Mouse (Mus musculus) right cerebral cortex, adult 18-20 months (tissue): ENCODE data around the gene Nacc1.

Experiments
- DNase-seq: peaks from one replicate; pipeline ENCODE4 v3.0.0; 2022; ENCODE audit warnings: mixed read lengths

Nacc1 gene

DNA sequence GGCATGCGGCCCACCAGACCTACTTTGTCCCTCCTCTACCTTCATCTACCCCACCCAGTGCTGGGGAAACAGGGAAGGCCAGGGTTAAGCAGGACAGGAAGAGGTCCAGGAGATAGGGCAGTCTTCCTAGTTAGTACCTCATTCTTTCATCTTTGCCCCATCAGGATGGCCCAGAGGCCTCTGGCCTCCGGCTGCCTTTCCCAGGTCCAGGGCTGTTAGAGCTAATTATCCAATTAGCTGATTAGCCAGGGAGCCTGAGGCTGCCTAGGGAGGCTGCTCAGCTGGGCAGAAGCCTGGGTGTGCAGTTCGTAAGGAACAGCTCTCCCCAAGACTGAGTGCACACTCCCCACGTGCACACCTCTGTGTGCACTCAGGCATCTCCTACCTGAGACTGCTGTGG lies 25.7 kb upstream of the Nacc1 start:
- no peak for DNase-seq

DNA sequence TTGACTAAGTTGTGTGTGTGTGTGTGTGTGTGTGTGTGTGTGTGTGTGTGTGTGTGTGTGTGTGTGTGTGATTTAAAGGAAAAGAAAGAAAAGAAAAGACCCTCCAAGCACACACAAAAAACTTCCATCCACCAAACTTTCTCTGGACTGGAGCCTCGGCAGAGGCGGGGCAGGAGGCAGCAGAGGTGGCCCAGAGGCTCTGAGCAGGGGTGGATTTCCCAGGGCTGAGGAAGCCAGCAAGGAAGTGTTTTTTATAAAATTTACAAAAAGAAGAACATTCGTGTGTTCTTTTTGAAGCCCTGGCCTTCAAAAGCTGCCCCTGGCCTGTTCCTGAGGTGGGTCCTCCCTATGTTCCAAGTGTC lies 25.1 kb upstream of the Nacc1 start:
- DNase-seq, result no peak

DNA sequence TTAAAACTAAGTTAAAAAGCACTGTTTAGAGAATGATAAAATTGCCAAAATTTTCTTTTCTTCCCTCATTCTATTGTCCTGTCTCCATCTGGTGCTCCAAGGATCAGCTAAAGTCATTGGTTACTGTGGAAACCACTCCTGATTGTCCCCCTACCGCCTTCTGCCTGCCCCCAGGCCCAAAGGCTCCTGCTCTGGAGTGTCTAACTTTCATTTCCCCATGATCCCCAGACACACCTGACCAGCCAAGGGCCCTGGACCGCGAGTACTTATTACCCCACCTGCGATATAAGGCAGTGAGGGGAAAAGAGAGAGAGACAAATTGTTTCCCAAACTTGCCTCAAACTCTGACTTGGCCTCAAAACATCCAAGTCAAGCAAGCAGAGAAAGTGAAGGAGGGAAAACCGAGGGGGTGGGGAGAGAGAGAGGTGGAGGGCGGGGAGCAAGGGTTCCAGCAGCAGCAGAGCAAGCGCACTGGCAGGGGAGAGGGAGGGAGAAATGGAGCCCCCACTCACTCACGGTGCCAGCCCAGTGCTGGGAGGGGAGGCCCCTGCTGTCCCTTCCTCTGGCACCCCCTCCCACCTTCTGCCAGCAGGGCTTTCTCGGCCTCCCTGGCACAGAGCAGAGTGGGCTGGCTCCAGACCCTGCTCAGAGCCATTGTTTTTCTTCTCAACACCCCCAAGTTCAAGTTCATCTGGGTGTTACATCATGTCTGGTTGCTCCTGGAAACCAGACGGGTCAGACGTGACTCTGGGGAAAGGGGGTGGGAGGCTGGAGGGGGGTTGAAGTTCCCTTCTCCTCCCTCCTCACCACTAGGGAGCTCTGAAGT lies 24.5 kb upstream of the Nacc1 start:
- DNase-seq, result no peak

DNA sequence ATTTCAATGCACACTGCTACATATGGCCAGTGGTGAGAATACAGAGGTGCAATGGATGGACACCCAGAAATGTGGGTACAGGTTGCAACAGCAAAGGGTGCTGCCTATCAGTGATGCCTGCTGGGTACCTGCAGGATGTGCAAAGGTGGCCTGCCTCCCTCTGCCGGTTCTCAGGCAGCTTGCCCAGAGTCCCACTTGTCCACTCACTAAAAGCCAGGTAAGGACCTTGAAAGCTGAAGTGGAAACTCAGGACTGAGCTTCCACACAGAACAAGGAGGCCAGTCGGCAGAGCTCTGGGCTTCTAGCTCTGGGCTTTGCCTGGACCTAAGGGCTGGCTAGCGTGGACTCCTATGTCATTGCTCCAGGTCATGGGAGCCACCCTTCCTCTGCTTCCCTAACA lies 23.6 kb upstream of the Nacc1 start:
- DNase-seq, result no peak

DNA sequence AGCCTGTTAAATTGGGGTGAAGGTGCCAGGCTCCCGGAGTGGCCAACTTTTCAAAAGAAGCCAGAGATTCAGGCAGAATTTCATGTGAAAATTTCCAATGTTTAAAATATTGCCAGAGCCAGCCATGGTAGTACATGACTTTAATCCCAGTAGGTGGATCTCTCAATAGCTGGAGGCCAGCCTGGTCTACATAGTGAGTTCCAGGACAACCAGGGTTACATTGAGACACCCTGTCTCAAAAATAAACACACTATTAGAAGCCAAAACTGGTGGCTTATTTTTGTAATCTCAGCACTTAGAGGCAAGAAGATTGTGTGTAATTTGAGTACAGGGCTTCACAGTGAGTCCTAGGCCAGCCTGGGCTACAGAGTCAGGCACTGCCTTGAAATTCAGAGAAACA lies 22.3 kb upstream of the Nacc1 start:
- no peak for DNase-seq

DNA sequence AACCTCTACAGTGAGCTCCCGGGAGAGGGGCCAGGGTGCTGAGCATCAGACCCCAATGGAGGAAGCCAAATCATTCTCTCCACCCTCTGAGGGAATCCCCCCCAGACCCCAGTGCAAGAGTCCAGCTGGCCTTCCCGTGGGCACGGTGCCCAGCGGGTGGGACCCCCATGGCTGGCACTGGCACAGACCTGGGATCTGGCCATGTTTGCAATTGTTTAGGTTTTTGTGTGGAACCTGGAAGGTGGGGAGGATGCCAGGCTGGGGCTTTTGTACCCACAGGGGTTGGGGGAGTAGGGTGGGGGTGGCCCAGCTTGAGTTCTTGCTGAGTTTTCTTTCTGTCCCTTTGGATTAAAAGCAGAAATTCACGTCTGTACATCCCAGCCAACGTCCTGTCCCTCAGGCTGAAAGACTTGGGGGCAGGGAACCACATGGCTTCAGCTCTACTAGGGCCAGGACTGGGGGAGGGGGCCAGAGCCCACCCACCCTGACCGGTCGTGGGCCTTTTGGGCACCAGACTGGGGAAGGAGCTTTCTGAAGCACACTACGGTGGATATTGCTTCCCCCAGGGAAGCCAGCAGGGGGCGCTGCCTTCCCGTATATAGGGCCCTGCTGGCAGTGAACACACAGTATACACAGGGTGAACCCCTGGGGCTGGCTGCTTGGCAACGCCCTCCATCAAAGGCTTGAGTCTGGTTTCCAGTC lies 21.3 kb upstream of the Nacc1 start:
- DNase-seq, result peak; percentile 81

DNA sequence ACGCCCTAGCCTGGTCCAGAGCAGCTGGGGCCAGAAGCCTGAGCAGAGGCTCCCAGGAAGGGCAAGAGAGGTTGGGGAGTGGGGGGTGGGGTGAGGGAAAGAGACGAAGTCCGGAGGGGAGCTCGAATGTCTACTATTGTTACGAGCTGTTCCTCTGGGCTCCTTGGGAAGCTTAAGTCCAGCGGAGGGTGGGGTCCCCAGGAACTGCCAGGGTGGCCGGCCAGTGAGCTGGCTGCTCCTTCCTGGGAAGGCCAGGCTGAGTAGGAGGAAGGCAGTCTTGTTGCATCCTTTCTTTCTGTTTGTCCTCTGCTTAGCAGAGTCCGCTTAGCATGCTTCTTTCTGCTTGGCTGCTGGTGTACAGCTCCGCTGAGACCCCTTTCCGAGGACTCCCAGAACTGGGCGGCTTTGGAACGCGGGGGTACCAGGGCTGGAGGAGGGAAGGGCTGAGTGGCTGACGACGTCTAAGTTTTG lies 20.4 kb upstream of the Nacc1 start:
- no peak for DNase-seq

DNA sequence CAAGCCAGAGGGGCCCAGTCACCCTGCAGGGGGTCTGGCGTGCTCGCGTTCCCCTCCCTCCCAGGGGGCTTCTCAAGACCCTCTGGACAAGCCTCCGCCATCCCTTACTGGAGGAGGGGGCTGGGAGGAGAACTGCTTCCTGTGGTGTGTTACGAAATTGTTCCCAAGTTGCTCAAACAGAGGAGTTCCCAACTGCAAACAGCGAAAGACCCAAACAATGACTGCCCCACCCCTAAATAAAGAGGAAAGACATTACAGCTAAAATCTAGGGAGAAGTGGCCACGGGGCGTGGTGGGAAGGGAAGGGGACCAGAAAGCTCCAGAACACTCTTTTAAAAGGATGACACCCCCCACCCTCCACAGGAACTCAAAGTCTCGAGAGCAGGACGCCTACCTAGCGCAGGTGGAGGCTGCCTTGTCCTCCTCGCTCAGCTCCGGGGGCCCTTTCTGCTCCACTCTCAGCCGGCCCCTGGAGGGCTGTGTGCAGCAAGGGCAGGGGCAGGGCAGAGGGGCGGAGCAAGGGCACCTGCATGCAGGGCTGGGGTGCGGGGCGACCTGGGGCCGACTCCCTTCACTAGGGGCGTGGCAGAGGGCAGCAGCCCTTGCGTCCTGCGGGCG lies 19.7 kb upstream of the Nacc1 start:
- DNase-seq, result no peak

DNA sequence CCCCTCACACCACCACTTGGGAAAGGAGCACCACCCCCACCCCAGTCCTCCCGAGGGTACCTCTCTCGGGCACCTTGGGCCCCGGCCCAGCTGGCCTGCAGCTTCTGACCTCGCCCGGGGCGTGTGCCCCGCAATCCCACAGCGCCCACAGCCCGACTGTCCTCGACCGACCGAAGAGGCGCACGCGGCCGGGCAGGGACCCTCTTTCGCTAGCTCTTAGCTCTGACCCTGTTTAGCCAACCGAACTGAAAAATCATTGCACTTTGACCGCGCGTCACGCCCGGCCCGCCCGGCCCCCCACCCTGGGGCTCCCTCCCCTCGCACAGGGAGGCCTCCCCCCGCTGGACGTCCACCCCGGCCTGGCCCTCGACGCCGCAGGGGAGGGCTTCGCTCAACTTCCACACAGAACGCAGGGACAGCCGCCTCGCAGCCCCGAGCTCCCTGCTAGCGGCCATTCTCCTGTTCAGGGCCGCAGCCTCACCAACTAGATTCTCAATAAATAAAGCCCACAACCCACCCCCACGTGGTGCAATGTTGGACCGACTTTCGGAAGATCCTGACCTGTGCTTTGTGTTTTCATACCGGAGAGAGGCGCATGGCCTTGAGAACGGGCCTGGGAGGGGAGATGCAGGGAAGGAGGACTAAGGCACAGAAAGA lies 19.1 kb upstream of the Nacc1 start:
- DNase-seq, result no peak

DNA sequence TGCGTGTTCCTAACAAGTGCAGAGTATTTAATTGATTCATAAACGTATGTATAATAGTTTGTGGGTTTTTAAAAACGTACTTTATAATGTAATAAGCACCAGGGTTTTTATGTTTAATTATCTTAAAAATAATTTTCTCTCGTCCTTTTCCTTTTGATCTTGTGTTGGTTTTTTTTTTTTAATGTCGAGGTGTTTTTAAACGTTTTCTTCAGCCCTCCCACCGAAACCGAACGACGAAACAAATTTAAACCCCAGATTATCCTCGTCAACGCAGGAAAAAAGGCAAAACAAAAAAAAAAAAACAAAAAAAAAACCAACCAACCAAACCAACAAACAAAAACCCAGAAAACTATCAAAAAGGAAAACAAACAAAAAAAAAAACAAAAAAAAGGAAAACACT lies 18.3 kb upstream of the Nacc1 start:
- no peak for DNase-seq

DNA sequence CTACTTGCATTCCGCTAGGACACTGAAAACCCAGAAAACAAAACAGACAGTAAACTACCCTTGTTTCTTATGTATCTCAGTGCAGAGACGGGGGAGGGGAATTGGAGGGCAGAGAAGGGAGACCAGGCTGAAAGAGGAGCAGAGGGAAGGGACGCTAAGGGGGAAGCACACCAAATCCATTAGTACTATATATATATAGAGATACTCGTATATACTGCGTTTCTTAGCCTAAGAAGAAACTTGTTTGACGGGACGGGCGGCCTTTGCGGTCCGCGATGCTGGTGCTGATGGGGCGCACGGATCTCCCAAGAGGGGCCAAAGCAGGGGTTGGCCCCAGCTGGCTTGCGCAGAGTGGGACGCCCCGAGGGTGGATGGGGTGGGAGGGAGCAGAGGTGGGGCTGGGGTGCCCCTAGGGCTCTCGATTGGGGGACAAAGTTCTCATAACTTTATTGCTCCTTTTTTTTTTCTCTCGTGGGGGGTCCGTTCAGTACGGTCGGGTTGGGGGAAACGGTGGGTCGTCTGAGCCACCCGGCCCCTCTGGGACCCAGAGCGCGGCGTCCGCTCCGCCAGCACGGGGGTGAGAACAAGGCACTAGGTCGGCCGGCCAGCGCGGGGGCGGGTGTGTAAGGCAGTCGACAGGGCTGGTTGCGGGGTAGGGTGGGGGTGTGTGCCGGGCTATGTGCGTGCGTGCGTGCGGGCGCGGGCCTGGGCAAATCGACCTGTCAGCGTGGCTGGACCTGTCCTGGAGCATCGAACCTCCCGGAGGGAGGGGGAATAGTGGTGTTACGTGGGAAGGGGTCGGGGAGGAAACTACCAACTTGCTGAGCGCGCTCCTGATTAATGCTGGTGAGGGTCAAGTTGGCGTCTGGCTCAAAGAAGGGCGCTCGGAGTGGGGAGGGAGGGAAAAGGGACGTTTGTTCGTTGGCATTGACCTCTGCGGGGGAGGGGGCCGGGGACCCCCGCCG lies 17.5 kb upstream of the Nacc1 start:
- DNase-seq, result no peak

DNA sequence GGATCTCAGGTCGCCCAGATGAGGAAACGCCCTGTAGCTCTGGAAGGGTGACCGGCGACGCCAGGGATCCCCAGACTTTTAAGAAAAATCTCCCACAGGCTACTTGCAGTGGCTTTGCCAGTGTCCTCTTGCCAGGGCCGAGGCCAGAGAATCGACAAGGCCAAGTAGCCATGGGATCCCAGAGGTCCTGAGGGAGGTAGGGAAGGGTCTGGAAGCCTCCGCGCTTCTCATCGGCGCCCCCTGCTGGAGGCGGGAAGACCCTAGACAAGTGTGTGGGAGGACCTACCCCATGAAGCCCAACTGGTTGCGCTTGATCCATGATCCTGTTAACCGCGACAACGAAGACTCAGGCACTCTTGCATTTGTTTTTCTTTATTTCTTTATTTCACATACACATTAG lies 16.7 kb upstream of the Nacc1 start:
- DNase-seq, result peak; percentile 58

DNA sequence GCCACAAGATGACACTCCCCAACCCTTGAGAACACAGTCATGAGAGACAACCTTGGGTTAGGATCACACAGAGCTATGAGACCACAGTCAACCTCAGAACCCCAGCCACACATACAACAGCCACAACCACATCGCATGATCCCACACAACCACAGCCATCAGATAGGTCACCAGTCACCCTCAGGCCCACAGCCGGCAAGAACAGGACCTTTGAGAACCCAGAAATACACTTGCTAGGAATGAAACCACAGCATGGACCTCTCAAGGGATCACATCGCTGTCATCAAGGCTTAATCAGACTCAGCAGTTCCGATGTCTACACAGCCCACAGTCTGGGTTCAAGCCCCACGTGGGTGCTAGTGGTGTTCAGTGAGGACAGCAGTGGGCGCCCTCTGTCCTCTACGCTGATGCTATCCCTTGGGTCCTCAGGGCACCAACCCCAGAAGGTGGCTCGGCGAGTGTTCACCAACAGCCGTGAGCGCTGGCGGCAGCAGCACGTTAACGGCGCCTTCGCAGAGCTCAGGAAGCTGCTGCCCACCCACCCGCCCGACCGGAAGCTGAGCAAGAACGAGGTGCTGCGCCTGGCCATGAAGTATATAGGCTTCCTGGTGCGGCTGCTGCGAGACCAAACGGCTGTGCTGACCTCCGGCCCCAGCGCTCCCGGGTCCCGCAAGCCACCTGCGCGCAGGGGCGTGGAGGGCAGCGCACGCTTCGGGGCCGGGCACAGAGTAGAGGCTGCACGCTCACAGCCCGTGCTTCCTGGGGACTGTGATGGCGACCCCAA lies 16.0 kb upstream of the Nacc1 start:
- no peak for DNase-seq

DNA sequence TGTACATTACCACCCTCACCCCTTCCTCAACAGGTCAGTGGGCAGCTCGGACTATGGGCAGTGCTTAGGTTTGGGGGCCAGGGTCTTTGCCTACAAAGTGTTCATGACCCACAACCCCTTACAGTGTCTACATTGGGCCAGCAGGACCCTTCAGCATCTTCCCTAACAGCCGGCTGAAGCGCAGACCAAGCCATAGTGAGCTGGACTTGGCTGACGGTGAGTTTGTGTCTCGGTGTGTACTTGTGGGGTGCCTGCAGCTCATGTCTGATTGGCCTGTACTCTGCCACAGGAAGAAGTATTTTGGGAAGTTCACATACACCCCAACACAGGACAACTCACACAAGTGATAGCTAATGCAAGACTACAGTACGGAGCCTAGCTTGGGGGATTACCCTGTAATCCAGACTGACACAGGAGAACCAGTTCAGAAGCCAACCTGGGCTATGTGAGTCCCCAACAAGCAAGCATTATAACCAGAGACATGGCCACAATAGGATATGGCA lies 15.4 kb upstream of the Nacc1 start:
- DNase-seq, result no peak

DNA sequence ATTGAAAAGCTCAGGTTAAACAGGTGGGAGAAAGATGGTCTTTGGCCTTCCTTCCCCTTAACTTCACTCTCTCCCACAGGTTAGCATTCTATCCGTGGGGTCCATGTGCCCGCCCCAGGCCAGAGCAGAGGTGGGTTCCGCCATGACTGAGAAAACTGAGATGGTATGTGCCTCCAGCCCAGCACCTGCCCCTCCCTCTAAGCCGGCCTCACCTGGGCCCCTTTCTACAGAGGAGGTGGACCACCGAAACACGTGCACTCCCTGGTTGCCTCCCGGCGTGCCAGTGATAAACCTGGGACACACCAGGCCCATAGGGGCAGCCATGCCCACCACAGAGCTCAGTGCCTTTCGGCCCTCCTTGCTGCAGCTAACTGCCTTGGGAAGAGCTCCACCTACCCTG lies 14.9 kb upstream of the Nacc1 start:
- no peak for DNase-seq

DNA sequence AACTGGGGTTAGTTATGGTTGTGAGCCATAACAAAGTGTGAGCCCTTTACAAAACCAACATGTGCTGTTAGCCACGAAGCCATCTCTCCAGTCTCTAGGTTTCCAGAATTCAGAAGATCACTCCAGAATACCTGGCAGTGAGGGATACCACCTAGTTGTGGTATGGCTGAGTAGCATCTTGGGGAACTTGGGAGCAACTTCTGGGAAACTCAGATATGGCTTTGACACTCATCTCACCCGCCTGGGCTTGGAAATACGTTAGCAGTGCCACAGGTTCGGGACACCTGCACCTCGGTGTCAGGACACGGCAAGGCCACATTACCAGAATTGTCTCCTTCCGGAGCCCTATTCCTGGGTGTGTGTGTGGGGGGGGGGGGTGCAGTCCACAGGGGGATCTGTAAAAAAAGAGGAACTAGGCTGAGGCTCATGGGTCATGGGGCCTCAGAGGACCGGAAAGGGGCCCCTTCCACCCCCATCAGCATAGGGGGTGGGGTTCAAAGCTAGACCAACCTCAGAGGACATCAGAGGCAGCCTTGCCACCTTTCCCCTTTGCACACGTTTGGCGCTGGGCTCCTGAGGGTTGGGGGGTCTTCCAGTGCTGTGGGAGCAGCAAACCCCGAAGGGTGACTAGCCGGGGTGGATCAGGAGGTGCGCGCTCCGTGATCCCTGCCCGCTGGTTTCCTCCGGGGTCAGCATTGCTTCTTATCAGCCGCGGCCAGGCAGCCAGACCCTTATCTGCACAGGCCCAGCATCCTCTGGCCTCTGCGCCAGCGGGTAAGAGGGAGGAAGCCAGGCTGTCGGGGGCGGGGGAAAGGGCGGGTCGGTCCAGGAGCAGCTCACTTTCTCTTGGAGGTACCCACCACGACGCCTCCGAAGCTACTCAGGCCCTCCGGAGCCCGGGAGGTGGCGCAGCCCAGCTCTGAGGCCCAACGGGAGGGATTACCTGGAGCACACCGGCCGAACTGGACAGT lies 13.6 kb upstream of the Nacc1 start, which contains the start of gene Lyl1:
Lyl1 (plus strand) TSS at position 517 of the 971 bp plus-strand sequence.
- DNase-seq, result no peak

DNA sequence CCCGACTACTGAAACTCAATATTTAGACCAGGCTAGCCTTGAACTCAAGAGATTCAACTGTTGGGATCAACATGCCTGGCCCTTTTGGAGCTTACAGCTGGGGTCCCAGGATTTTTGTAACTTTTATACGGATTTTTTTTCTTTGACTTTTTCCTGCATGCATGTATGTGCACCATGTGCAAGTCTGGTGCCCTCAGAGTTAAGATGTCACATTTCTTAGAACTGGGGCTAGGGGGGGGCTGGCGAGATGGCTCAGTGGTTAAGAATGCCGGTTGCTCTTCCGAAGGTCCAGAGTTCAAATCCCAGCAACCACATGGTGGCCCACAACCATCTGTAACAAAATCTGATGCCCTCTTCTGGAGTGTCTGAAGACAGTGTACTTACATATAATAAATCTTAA lies 12.9 kb upstream of the Nacc1 start:
- DNase-seq, result no peak

DNA sequence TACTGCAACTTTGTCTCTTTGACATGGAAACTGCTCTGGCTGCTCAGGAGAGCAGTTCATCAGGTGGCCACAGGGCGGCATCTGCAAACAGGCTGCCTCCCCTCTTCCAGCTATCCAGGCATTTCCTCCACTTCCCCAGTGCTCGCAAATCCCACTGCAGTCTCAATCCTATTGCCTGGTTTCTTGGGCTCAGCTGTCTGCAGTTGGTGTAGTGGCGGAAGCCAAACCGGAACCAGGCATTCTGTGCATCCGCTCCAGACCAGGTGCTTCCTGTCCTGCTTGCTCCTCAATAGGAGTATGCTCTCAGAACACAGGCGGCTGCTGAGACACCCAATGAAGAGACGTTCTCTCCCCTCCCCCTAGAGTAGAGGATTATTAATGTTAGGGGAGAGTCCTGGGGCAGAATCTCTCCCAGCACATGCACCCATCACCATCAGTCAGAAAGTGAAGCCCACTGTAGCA lies 12.2 kb upstream of the Nacc1 start:
- DNase-seq, result peak; percentile 56

DNA sequence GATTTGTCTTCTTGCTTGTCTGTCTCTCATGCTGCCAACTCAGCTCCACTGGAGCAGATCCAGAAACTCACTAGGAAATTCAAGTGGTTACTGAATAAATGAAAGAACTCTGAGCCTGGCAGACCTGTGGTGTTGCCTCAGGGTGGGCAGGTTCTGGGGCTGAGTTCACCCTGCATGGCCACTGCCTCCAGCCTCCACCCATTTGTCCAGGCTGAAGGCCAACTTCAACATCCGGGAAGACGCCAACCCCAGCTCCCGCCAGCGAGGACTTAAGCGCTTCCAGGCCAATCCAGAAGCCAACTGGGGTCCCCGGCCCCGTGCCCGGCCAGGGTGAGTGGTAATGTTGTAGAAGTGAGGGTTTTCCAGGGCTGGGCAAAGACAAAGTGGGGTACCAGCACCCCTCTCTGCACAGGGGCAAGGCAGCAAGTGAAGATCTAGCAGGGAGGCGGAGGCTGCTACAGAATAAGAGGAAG lies 11.3 kb upstream of the Nacc1 start:
- no peak for DNase-seq

DNA sequence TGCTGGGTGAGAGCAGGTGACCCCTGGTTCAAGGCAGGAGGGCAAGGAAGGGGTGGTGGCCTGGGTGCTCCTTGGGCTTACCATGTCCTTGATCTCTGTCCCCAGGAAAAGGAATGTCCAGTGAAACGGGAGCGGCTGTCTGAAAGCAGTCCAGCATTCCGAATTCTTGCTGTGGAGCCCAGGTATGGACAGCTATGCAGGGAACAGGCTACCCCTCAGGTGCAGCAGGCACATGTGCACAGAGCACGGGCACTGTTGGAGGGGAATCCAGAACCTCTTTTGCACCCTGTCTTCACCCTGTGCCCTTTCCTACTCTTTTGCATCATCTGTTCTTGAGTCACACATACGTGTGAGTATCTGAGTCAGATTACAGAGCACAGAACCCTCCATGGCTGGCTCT lies 10.6 kb upstream of the Nacc1 start:
- no peak for DNase-seq
